Mouse (Mus musculus) intestine, postnatal 0 days (tissue): ENCODE results near the gene Shbg. TPM values are rescaled to one million over a fixed set of nuclear protein-coding genes. Genes with fewer than 3 reads are reported as not detected.
A peak's percentile ranks its signal among the peaks of the same experiment; 100 is the strongest.

Experiments
- ATAC-seq: fragments of 200-750 bp; cut with Nextera tagmentation; 2 replicates; pipeline ENCODE4 v1.8.0; 2017; ENCODE audit warnings: mild to moderate bottlenecking, moderate TSS enrichment, moderate library complexity
- H3K27ac ChIP-seq: fragments of 300-500 bp; sonication (generic); 2 replicates; pipeline ENCODE4 v1.5.1; 2014; ENCODE audit warnings: mild to moderate bottlenecking, low read depth, low read length, moderate library complexity
- H3K27me3 ChIP-seq: fragments of 300-500 bp; sonication (generic); replicated peaks from 2 replicates; pipeline ENCODE4 v1.6.1; 2014; ENCODE audit warnings: low read length, mixed read lengths; ENCODE audit not compliant: control insufficient read depth, insufficient read depth
- H3K36me3 ChIP-seq: fragments of 300-500 bp; sonication (generic); 2 replicates; pipeline ENCODE4 v1.6.1; 2014; ENCODE audit warnings: mild to moderate bottlenecking, moderate library complexity; ENCODE audit not compliant: control insufficient read depth, insufficient read depth
- H3K4me1 ChIP-seq: fragments of 300-500 bp; sonication (generic); replicated peaks from 2 replicates; pipeline ENCODE4 v1.6.1; 2014; ENCODE audit warnings: antibody characterized with exemption, low read length, mixed read lengths; ENCODE audit not compliant: control insufficient read depth, insufficient read depth
- H3K4me2 ChIP-seq: fragments of 300-500 bp; sonication (generic); replicated peaks from 2 replicates; pipeline ENCODE4 v1.6.1; 2014; ENCODE audit warnings: low read depth, mild to moderate bottlenecking, moderate library complexity
- H3K4me3 ChIP-seq: fragments of 300-500 bp; sonication (generic); 2 replicates; pipeline ENCODE4 v1.5.1; 2014; ENCODE audit warnings: low read depth, low read length
- H3K9ac ChIP-seq: fragments of 300-500 bp; sonication (generic); 2 replicates; pipeline ENCODE4 v1.6.1; 2014; ENCODE audit warnings: mild to moderate bottlenecking, low read depth, low read length
- H3K9me3 ChIP-seq: fragments of 300-500 bp; sonication (generic); 2 replicates; pipeline ENCODE4 v1.6.1; 2016; ENCODE audit warnings: mixed run types; ENCODE audit not compliant: control insufficient read depth
- CTCF ChIP-seq: sonication (generic); IDR thresholded peaks from 2 replicates; pipeline ENCODE4 v1.5.1; 2016; ENCODE audit warnings: low read depth, mild to moderate bottlenecking, control low read depth, antibody characterized with exemption, moderate library complexity
- WGBS: fragments of 180-500 bp; shearing (Covaris S2); extraction: QIAGEN DNeasy Blood & Tissue Kit; methylation state at CpG from one replicate; pipeline ENCODE4 v1.1.7; 2014; 5-methylcytosine and 5-hydroxymethylcytosine counted together
- polyA plus RNA-seq: library from polyadenylated mRNA; unstranded; fragments of >200 nt; fragmentation: Nextera tagmentation; extraction: Ambion mirVana; gene quantifications from 2 replicates; pipeline ENCODE4 v1.2.1, GENCODE M21; 2015

The Shbg gene
- polyA plus RNA-seq: 0.24 TPM in 1 of 2 replicates, not detected in the other

DNA sequence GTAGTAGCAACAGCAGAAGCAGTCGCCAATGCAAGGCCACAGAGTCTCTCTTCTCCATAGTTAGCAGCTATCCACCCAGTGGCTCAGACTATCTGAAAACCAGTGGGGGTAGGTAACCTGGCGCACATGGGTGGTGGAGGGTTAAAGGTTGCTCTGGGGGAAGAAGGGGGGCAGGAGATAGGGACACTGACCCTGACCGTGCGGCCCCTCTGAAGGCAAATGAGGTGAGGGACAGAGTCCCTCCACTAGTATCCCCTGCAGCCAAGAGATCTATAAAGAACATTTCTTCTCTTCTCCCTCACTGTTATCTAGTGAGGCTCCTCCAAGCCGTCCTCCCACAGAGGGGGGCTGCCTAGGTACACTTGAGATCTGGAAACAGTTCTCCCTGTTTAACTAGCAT lies at the start of gene Shbg:
Gene Shbg (minus strand): TSS at position 101 of the 400 bp plus-strand sequence.
- no peak for TF ChIP-seq CTCF
- Histone ChIP-seq H3K36me3 (no peaks in the 10 kb centered on the region), H3K9ac (no peak within 1 kb of the TSS), H3K27me3 (no peaks in the 10 kb centered on the region), H3K4me2 (no peak within 1 kb of the TSS), H3K4me1 (peaks cover 6% of the 10 kb centered on the region; the same call in 1 of the 2 replicates), H3K27ac (no peak within 1 kb of the TSS), H3K4me3 (no peak within 1 kb of the TSS), H3K9me3 (no peaks in the 10 kb centered on the region)
- WGBS: 61% methylated on average over 5 of the region's 5 CpGs
- ATAC-seq: no peak

DNA sequence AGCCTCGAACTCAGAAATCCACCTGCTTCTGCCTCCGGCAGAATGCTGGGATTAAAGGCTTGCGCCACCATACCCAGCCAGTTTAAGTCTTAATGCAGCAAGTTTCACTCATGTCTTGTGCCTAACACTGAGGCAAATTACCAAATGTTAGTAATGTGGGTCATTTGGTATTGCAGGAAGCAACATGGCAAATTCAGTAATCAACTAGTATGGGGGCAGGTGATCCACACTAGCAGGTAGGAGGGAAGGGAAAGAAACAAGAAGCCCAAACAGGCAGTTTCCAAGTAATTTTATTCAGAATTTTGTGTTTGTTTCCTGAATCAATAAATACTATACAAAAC lies 48.9 kb upstream of the Shbg start:
- no peak for ATAC-seq
- Histone ChIP-seq H3K27me3 (no peaks in the 10 kb centered on the region), H3K4me1 (0 out of 2 replicates have a peak, but pooled peaks cover 8% of the 10 kb centered on the region), H3K9me3 (no peaks in the 10 kb centered on the region), H3K9ac (no peak overlapping the region), H3K27ac (no peak overlapping the region), H3K36me3 (peaks cover 62% of the 10 kb centered on the region), H3K4me2 (no peak overlapping the region), H3K4me3 (no peak overlapping the region)
- 77% methylated on average over 3 of the region's 3 CpGs for WGBS
- no peak for TF ChIP-seq CTCF

DNA sequence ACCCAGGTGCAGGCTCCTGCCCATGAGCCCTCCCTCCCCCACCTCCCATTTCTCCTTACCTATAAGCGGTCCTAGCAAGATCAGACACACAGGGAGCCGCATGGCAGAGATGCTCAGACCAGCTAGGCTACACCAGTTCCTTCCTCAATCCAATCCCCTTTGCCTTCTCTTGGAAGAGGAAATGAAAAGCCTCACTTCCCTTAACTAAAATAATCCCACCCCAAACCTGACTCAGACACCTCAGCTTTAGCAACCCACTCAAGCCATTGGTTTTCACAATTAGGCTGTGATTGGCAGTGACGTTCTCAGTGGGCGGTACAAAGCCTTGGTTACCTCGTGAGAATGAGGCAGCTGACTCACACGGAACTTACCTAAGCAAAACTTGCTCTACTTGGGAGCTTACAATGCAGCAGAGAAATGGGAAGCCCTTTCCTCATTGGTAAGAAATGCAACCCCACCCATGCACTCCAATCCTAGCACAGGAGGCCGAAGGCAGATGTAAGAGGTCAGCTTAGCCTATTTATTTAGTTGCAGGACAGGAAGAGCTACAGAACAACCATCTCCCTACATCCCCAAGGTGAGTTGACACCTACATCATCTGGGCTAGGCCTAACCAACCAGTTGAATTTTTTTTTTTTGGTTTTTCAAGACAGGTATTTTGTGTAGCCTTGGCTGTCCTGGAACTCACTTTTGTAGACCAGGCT lies 48.4 kb upstream of the Shbg start, which contains the start of gene Cd68:
Gene Cd68 (minus strand): TSS at position 193 of the 704 bp plus-strand sequence.
- Histone ChIP-seq H3K9me3 (no peaks in the 10 kb centered on the region), H3K27me3 (no peaks in the 10 kb centered on the region), H3K9ac (no peak within 1 kb of the TSS), H3K4me3 (no peak within 1 kb of the TSS), H3K36me3 (peaks cover 62% of the 10 kb centered on the region), H3K4me1 (0 out of 2 replicates have a peak, but pooled peaks cover 8% of the 10 kb centered on the region), H3K4me2 (no peak within 1 kb of the TSS), H3K27ac (peak within 1 kb of the TSS; percentile 41)
- peak; percentile 12 for ATAC-seq
- TF ChIP-seq CTCF: no peak
- 21% methylated on average over 7 of the region's 7 CpGs for WGBS

DNA sequence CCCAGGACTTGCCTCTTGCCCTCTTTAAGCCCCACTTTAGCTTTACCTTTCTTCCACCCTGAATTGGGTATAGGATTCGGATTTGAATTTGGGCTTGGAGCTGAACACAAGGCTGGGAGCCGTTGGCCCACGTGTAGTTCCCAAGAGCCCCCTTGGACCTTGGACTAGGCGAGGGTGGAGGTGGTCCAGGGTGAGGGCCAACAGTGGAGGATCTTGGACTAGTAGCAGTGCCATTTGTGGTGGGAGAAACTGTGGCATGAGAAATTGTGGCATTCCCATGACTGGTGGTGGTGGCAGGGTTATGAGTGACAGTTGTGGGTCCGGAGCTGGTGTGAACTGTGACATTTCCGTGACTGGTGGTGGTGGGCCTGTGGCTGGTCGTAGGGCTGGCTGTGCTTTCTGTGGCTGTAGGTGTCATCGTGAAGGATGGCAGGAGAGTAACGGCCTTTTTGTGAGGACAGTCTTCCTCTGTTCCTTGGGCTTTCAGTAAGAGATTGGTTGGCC lies 47.8 kb upstream of the Shbg start:
- Histone ChIP-seq H3K9ac (no peak overlapping the region), H3K36me3 (peaks cover 62% of the 10 kb centered on the region), H3K4me2 (no peak overlapping the region), H3K4me1 (0 out of 2 replicates have a peak, but pooled peaks cover 8% of the 10 kb centered on the region), H3K9me3 (no peaks in the 10 kb centered on the region), H3K27ac (peak overlapping the region; percentile 41), H3K27me3 (no peaks in the 10 kb centered on the region), H3K4me3 (no peak overlapping the region)
- ATAC-seq: no peak
- TF ChIP-seq CTCF: no peak
- 69% methylated on average over 9 of the region's 9 CpGs for WGBS

DNA sequence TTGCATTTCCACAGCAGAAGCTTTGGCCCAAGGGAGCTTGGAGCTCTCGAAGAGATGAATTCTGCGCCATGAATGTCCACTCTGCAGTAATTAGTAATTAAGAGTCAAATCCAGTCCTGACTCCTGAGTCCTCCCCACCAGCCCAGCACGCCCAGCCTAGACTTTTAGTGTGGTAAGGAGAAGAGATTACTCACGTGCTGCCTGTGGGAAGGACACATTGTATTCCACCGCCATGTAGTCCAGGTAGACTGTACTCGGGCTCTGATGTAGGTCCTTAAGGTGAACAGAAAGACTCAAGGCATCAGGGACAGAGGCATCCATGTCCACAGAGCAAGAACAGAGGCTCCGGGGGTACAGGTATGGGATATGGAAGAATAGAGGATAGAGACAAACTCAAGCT lies 47.1 kb upstream of the Shbg start:
- Histone ChIP-seq H3K4me3 (no peak overlapping the region), H3K27me3 (no peaks in the 10 kb centered on the region), H3K9me3 (no peaks in the 10 kb centered on the region), H3K4me1 (0 out of 2 replicates have a peak, but pooled peaks cover 8% of the 10 kb centered on the region), H3K36me3 (peaks cover 56% of the 10 kb centered on the region), H3K4me2 (no peak overlapping the region), H3K27ac (peak overlapping the region; percentile 21; the same call in 1 of the 2 replicates), H3K9ac (no peak overlapping the region)
- 86% methylated on average over 7 of the region's 7 CpGs for WGBS
- TF ChIP-seq CTCF: no peak
- ATAC-seq: no peak

DNA sequence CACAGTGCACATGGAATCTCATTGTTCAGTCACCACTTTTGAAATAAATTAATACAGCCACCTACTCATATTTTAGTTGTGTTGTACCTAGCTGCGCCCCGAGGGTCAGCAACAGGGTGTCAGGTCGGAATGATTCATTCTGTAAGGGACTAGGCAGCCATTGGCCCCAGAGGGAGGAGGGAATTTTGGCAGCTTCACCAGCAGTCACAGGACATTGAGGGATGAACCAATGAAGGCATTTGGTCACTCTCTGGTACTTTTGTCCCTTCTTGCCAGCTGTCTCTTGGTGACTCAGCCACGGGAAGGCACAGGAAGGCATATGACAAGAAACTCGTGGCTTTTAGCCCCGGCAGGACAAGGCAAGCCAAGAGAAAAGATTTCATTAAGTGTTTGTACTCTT lies 46.1 kb upstream of the Shbg start:
- Histone ChIP-seq H3K36me3 (peaks cover 52% of the 10 kb centered on the region), H3K4me2 (no peak overlapping the region), H3K4me3 (no peak overlapping the region), H3K9ac (no peak overlapping the region), H3K27ac (0 out of 2 replicates have a peak overlapping the region, but pooled peaks have one; percentile 15), H3K4me1 (0 out of 2 replicates have a peak, but pooled peaks cover 8% of the 10 kb centered on the region), H3K27me3 (no peaks in the 10 kb centered on the region), H3K9me3 (no peaks in the 10 kb centered on the region)
- ATAC-seq: no peak
- no peak for TF ChIP-seq CTCF
- 80% methylated on average over 6 of the region's 6 CpGs for WGBS
